Mouse (Mus musculus) layer of hippocampus, adult 8-10 months (tissue): ENCODE results near the gene Tchp. TPM values are rescaled to one million over a fixed set of nuclear protein-coding genes. Genes with fewer than 3 reads are reported as not detected.

ENCODE experiments used
- DNase-seq, 2 experiments: peaks; one replicate each; pipeline ENCODE4 v3.0.0; 2022; ENCODE audit warnings: low spot score in 2 of 2
- total RNA-seq, 4 experiments: library from RNA; stranded (reverse); gene quantifications; 2 replicates each; pipeline ENCODE4 v1.2.4; 2022

The Tchp gene
- total RNA-seq, 4 experiments from 2014 or later, result 15.9 to 19.7 (median 17.2) TPM

DNA sequence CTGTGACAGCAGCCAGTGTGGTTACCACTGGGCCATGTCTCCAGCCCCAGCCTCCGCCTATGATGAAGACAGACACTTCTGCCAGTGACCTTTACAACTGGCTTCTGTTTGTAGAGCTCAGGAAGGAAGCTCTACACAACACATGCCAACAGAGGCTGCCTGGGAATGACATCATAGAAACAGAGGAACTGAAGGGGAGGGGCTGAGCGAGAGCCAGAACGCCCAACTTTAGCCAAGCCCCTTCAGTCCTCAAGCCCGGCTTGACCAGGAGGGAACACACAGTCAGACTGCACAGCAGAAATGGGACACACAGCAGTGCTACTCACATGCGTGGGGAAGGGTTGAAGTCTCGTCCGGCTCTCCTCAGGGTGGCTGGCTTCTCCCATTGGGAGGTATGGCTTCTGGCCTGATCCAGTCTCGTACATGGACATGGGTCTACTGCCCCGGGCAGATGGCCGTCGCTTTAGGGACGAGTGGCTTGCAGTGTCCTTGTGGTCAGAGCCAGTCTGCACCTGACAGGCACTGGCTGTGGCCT, 31.2 kb downstream of the Tchp start:
- no peak for DNase-seq

- DNase-seq, result no peak
These were observed 33.0 kb downstream of the Tchp start for GRCm38 (mm10) chr5:114740595-114740994.

- DNase-seq, result no peak
These were observed 35.0 kb downstream of the Tchp start for GRCm38 (mm10) chr5:114742572-114742971.

DNA sequence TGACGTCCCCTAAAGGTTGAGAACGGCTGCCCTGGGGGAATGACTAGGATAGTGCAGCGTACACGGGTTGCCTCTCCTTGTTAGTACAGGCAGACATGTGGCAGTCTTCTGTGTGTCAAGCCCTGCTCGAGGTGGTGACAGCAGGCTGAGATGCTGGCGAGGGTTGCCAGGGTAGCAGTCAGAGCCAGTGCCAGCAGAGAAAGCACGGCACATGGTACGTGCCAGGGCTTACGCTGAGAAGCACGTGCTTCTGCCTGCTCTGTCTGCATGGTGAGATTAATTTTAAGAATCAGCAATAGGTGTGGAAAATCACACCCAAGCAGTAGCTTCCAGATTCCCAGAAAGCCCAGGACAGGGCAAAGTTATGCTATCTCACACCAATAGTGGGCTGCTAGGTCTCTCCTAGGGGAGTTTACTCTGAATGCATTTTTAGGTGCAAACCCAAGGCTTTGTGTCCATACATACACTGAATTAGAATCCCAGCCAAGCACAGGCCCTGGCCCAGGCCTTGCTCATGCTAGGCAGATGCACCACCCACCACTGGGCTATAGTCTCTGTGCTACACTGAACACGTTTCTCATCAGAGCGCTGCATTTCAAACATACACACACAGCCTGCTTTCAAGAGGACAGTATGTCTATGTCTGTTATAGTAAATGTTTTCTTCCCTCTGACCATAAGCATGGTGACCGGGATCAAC, 35.6 kb downstream of the Tchp start:
- peak; percentile 67 to 73 for DNase-seq

- no peak for DNase-seq
These were observed 36.1 kb downstream of the Tchp start for GRCm38 (mm10) chr5:114743697-114744090.

DNA sequence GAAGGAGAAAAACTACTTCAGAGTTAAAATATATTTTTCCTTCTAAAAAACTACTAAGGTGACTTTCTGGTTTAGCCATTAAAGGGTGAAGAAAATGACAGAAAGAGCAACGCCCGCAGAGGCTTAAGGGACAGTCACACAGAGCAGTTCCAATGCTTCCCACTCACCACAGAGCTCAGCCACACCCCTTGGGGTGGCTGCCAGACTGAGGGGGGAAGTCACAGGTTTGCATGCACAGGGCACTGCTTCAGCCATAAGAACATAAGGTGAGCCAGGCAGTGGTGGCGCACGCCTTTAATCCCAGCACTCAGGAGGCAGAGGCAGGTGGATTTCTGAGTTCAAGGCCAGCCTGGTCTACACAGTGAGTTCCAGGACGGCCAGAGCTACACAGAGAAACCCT, 38.0 kb downstream of the Tchp start:
- no peak for DNase-seq

DNA sequence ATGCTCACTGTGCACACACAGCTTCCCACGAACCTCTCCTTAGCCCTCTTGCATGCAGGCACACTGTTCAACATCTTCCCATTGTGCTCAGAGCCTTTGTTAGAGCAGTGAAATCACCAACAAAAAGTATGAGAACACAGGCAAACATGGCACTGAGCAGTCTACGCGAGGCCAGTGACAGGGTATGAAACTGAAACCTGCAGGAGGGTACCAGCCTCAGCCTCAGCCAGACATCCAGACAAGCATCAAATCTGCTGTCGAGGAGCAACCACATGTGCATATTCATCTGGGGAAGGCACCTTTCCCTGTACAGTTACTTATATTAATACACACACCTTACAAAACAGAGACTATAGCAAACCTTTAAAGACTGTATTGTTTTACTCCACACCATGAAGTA, 39.3 kb downstream of the Tchp start:
- DNase-seq, result no peak

- DNase-seq, result no peak
These were observed 40.0 kb downstream of the Tchp start for GRCm38 (mm10) chr5:114747521-114747920.

- no peak for DNase-seq
These were observed 42.8 kb downstream of the Tchp start for GRCm38 (mm10) chr5:114750325-114750724.

DNA sequence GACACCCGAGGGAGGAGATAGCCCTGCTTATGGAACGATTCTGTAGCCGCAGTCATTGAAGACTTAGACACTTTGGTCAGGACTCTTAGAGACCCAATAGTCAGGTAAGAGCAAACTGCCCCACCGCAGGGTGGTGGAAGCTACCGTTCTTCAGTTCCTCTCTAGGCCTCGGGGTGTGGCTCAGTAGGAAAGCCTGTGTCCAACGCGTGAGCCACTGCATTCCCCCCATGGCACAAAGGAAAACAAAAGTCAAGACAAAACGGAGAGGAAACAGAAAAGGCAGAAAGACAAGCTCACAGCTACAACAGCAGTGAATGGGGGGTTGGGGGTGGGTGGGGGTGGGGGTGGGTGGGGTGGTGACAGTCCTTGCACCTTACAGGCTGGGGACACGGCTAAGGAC, 44.8 kb downstream of the Tchp start:
- DNase-seq, result no peak

DNA sequence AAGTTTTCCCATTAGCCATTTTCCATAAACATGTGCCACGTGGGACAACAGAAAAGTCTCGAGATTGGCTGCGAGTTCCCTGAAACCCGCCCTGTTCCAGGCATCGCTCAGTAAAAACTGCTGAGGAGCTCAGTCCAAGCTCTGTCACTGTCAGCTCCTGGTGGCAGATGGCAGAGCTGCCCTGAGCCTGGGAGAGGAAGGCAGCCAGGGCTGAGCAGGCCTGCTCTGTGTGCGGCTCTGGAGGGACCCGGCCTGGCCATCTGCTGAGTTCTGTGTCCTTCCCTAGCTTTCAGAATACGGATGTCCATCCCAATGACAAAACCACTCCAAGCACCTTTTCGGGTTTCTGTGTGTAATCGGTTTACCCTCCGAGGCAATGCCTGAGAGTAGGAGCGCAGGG, 45.8 kb downstream of the Tchp start:
- DNase-seq, result peak in 1 of 2 experiments; percentile 49

- no peak for DNase-seq
These were observed 52.1 kb downstream of the Tchp start for GRCm38 (mm10) chr5:114759536-114760090.

GRCm38 (mm10) chr5:114761980-114762379, 54.4 kb downstream of the Tchp start:
- no peak for DNase-seq

DNA sequence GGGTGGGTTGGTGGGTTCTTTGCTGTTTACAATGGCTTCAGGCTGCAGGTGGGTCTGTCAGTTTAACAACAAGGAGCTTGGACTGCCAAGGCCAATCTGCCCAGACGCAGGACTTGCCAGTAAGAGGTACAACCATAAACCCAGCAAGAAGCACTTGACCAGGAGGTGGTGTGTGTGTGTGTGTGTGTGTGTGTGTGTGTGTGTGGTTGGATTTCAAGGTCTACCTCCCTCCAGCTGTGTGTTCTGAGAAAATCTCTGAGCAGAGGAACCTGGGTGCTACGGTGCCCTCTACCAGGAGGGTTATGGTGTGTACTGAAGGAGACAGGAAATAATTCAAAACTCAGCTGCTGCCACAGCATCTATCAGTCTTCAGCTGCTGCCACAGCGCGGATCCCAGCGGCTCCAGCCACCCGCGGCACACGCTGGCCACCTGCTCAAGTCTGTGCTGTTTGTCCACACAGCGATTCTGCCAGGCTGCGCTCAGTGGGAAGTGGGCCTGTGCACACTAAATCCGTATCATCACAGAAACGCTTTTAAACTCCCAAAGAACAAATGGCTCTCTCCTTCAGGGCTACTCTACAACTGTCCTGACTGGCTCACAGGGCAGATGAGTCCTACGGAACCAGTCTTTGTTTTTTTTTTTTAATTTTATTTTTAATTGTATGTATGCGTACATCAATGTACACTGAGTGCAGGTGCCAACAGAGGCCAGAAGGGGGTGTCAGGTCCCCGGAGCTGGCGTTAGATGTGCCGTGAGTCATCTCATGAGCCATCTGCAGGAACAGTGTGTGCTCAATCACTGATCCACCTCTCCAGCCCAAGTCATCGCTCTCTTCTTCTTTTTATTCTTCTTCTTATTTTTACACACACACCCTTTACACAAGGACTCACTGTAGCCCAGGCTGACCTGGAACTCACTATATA, 57.5 kb downstream of the Tchp start:
- DNase-seq, result no peak

GRCm38 (mm10) chr5:114766686-114767085, 59.1 kb downstream of the Tchp start:
- DNase-seq, result no peak

DNA sequence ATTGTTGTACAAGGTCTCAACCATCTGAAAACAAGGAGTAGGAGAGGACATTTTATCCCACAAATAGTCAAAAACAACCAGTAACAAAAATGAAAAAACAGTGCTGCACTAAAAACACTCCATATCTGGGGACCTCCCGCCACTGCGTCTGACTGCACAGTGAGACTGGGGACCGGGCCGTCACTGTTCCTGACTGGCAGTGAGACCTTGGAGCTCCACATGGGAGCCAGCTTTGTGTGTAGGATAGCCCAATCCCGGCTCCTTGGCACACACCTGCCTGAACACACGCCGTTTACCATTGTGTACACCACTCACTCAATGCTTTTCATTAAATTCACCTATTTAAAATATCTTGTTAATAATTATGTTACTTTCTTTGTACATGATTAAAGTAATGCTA, 59.6 kb downstream of the Tchp start:
- DNase-seq, result no peak

- no peak for DNase-seq
These were observed 62.2 kb downstream of the Tchp start for GRCm38 (mm10) chr5:114769786-114770185.

DNA sequence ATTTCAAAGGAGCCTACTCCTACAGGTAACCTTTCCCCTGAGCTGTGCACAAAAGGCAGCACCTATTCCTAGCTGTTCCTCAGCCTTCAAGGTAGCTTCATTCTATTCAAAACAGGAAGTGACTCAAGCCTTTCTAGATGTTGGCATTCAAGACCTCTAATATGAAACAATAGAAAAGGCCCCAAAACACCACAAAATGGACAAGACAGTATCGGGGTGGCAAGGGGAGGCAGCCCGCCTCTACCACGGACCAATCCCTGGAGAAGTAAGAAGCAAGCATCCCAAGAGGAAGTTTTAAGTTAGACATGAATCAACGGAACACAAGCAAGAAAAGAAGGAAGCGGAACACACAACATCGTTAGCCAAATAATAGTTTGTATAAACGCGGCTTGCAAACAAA, 64.2 kb downstream of the Tchp start:
- no peak for DNase-seq
